Mouse (Mus musculus) intestine, embryonic 14.5 days (tissue): Measurements from ENCODE around the gene Map3k14. TPM values are rescaled to one million over a fixed set of nuclear protein-coding genes. Genes with fewer than 3 reads are reported as not detected.

ENCODE experiments used
- ATAC-seq: fragments of 200-750 bp; cut with Nextera tagmentation; replicated peaks from 2 replicates; pipeline ENCODE4 v1.8.0; 2017; ENCODE audit warnings: low read depth, moderate number of reproducible peaks, moderate TSS enrichment, moderate library complexity; ENCODE audit not compliant: low FRiP score, low TSS enrichment
- DNase-seq: peaks from one replicate; pipeline ENCODE4 v3.0.0-alpha.2; 2018; ENCODE audit warnings: low spot score
- H3K27ac ChIP-seq: fragments of 300-500 bp; sonication (generic); 2 replicates; pipeline ENCODE4 v1.5.1; 2014; ENCODE audit warnings: low read depth, mild to moderate bottlenecking, control low read depth
- H3K27me3 ChIP-seq: fragments of 300-500 bp; sonication (generic); replicated peaks from 2 replicates; pipeline ENCODE4 v1.6.1; 2014; ENCODE audit warnings: low read length, control low read depth; ENCODE audit not compliant: control insufficient read depth, insufficient read depth
- H3K36me3 ChIP-seq: fragments of 300-500 bp; sonication (generic); 2 replicates; pipeline ENCODE4 v1.6.1; 2014; ENCODE audit warnings: low read length, control low read depth; ENCODE audit not compliant: control insufficient read depth, insufficient read depth
- H3K4me1 ChIP-seq: fragments of 300-500 bp; sonication (generic); replicated peaks from 2 replicates; pipeline ENCODE4 v1.6.1; 2014; ENCODE audit warnings: low read length, control low read depth, mixed read lengths; ENCODE audit not compliant: control insufficient read depth, insufficient read depth
- H3K4me2 ChIP-seq: fragments of 300-500 bp; sonication (generic); 2 replicates; pipeline ENCODE4 v1.6.1; 2014; ENCODE audit warnings: low read length
- H3K4me3 ChIP-seq: fragments of 300-500 bp; sonication (generic); 2 replicates; pipeline ENCODE4 v1.5.1; 2014; ENCODE audit warnings: low read depth, low read length, control low read depth, mixed read lengths
- H3K9ac ChIP-seq: fragments of 300-500 bp; sonication (generic); 2 replicates; pipeline ENCODE4 v1.6.1; 2014; ENCODE audit warnings: mild to moderate bottlenecking, low read length
- H3K9me3 ChIP-seq: fragments of 300-500 bp; sonication (generic); 2 replicates; pipeline ENCODE4 v1.6.1; 2016; ENCODE audit warnings: low read length, control low read depth; ENCODE audit not compliant: control insufficient read depth
- WGBS: fragments of 180-500 bp; shearing (Covaris S2); extraction: QIAGEN DNeasy Blood & Tissue Kit; methylation state at CpG from one replicate; pipeline ENCODE4 v1.1.7; 2014; 5-methylcytosine and 5-hydroxymethylcytosine counted together
- polyA plus RNA-seq: library from polyadenylated mRNA; unstranded; fragments of >200 nt; fragmentation: Nextera tagmentation; extraction: Ambion mirVana; gene quantifications from 2 replicates; pipeline ENCODE4 v1.2.1, GENCODE M21; 2014

Gene Map3k14
- polyA plus RNA-seq, 1 experiment from 2014 or later, result 3.7 TPM

GRCm38 (mm10) chr11:103174891-103175391 is 92.3 kb downstream of the Map3k14 start:
- Histone ChIP-seq H3K4me3 (no peak overlapping the region), H3K36me3 (no peaks in the 10 kb centered on the region), H3K27ac (no peak overlapping the region), H3K4me2 (no peak overlapping the region), H3K4me1 (no peaks in the 10 kb centered on the region; the same call in 1 of the 2 replicates), H3K9me3 (no peaks in the 10 kb centered on the region), H3K9ac (no peak overlapping the region), H3K27me3 (peaks cover 32% of the 10 kb centered on the region)
- ATAC-seq, result no peak
- 55% methylated on average over 8 of the region's 8 CpGs for WGBS
- no peak for DNase-seq

- ATAC-seq (no peak), DNase-seq (no peak)
- no peaks in the 10 kb centered on the region for H3K9me3 ChIP-seq
- no peaks in the 10 kb centered on the region for H3K36me3 ChIP-seq
- no peaks in the 10 kb centered on the region; the same call in 1 of the 2 replicates for H3K4me1 ChIP-seq
- H3K4me2 ChIP-seq, result no peak overlapping the region
- WGBS, result 81% methylated on average over 5 of the region's 5 CpGs
- no peak overlapping the region for H3K9ac ChIP-seq
- peaks cover 37% of the 10 kb centered on the region for H3K27me3 ChIP-seq
- H3K27ac ChIP-seq, result no peak overlapping the region
- no peak overlapping the region for H3K4me3 ChIP-seq
Measured at GRCm38 (mm10) chr11:103174411-103174832, 92.8 kb downstream of the Map3k14 start.

- DNase-seq (no peak), ATAC-seq (no peak)
- 83% methylated on average over 11 of the region's 11 CpGs for whole genome bisulfite sequencing
- Histone ChIP-seq H3K4me3 (no peak overlapping the region), H3K27me3 (peaks cover 41% of the 10 kb centered on the region), H3K9ac (no peak overlapping the region), H3K4me1 (no peaks in the 10 kb centered on the region; the same call in 1 of the 2 replicates), H3K27ac (no peak overlapping the region), H3K36me3 (no peaks in the 10 kb centered on the region), H3K9me3 (no peaks in the 10 kb centered on the region), H3K4me2 (no peak overlapping the region)
Measured at GRCm38 (mm10) chr11:103173771-103174344, 93.4 kb downstream of the Map3k14 start.

- H3K4me2 ChIP-seq, result no peak overlapping the region
- ATAC-seq, result no peak
- 72% methylated on average over 7 of the region's 7 CpGs for WGBS
Measured at GRCm38 (mm10) chr11:103173041-103173770, 94.1 kb downstream of the Map3k14 start.

GRCm38 (mm10) chr11:103172392-103173040 is 94.8 kb downstream of the Map3k14 start:
- Histone ChIP-seq H3K4me1 (no peaks in the 10 kb centered on the region; the same call in 1 of the 2 replicates), H3K27me3 (peaks cover 41% of the 10 kb centered on the region), H3K36me3 (no peaks in the 10 kb centered on the region), H3K4me3 (no peak overlapping the region), H3K9ac (no peak overlapping the region), H3K9me3 (no peaks in the 10 kb centered on the region), H3K27ac (no peak overlapping the region), H3K4me2 (no peak overlapping the region)
- ATAC-seq (no peak), DNase-seq (no peak)
- 66% methylated on average over 6 of the region's 6 CpGs for WGBS

More at GRCm38 (mm10) chr11:103173041-103173770, 94.1 kb downstream of the Map3k14 start:
- no peaks in the 10 kb centered on the region for H3K9me3 ChIP-seq
- H3K27me3 ChIP-seq, result peaks cover 41% of the 10 kb centered on the region
- no peak overlapping the region for H3K4me3 ChIP-seq
- no peak overlapping the region for H3K9ac ChIP-seq
- no peaks in the 10 kb centered on the region; the same call in 1 of the 2 replicates for H3K4me1 ChIP-seq
- DNase-seq, result no peak
- H3K27ac ChIP-seq, result no peak overlapping the region
- no peaks in the 10 kb centered on the region for H3K36me3 ChIP-seq

GRCm38 (mm10) chr11:103171703-103172391 is 95.4 kb downstream of the Map3k14 start:
- WGBS, result 41% methylated on average over 9 of the region's 9 CpGs
- H3K9ac ChIP-seq, result no peak overlapping the region

GRCm38 (mm10) chr11:103171286-103171620 is 96.0 kb downstream of the Map3k14 start:
- Histone ChIP-seq H3K9me3 (no peaks in the 10 kb centered on the region), H3K4me1 (no peaks in the 10 kb centered on the region; the same call in 1 of the 2 replicates), H3K4me3 (peak overlapping the region; percentile 49), H3K9ac (peak overlapping the region; percentile 42), H3K36me3 (no peaks in the 10 kb centered on the region), H3K4me2 (peak overlapping the region; percentile 95), H3K27me3 (peaks cover 41% of the 10 kb centered on the region), H3K27ac (no peak overlapping the region)
- DNase-seq, result no peak
- WGBS, result 2% methylated on average over 16 of the region's 23 CpGs
- ATAC-seq, result 0 out of 2 replicates have a peak, but pooled peaks have one; percentile 20

More at GRCm38 (mm10) chr11:103171703-103172391, 95.4 kb downstream of the Map3k14 start:
- H3K4me2 ChIP-seq, result peak overlapping the region; percentile 95
- H3K9me3 ChIP-seq, result no peaks in the 10 kb centered on the region
- H3K27ac ChIP-seq, result no peak overlapping the region
- DNase-seq, result no peak
- ATAC-seq, result no peak
- no peaks in the 10 kb centered on the region; the same call in 1 of the 2 replicates for H3K4me1 ChIP-seq
- no peaks in the 10 kb centered on the region for H3K36me3 ChIP-seq
- H3K27me3 ChIP-seq, result peaks cover 41% of the 10 kb centered on the region
- peak overlapping the region; percentile 49; the same call in 1 of the 2 replicates for H3K4me3 ChIP-seq
